Mouse (Mus musculus) gastrocnemius, adult 18-20 months (tissue): ENCODE measurements around the gene Dnase1l1. TPM values are rescaled to one million over a fixed set of nuclear protein-coding genes. Genes with fewer than 3 reads are reported as not detected.

Experiments
- microRNA-seq: library from miRNA; unstranded; fragments of <30 nt; microRNA quantifications from one replicate; pipeline ENCODE4 v1.2.0, GENCODE M21; 2021
- total RNA-seq, 2 experiments: library from RNA; stranded (reverse); gene quantifications; 2 replicates each; pipeline ENCODE4 v1.2.3; 2021

The Dnase1l1 gene
- total RNA-seq, 2 experiments from 2014 or later: 114 to 124 TPM

Small RNAs within 50 kb of the gene (microRNA-seq; reads per million reads assigned to microRNA genes)
- 2.7 reads per million for gene Mir7091
- 1.0 reads per million for gene Mir7092

Other genes starting within 250 kb of the Dnase1l1 start
- gene Opn1mw, start 154.9 kb downstream of the Dnase1l1 start, total RNA-seq: not detected
- 10 to 100 TPM; 27.7 to 29.2 TPM for gene Mecp2, start 147.0 kb downstream of the Dnase1l1 start, total RNA-seq
- not detected for gene Tex28, start 114.5 kb downstream of the Dnase1l1 start, total RNA-seq
- gene Tktl1, start 105.1 kb downstream of the Dnase1l1 start, total RNA-seq: not detected
- gene Flna, start 32.5 kb downstream of the Dnase1l1 start, total RNA-seq: 10 to 100 TPM; 30.5 to 50.1 TPM
- 10 to 100 TPM; 25.0 to 32.4 TPM for gene Emd, start 27.6 kb downstream of the Dnase1l1 start, total RNA-seq
- gene Rpl10, start 11.5 kb downstream of the Dnase1l1 start, total RNA-seq: 100 to 1,000 TPM; 172 to 189 TPM
- gene Taz, start 425 bp downstream of the Dnase1l1 start, total RNA-seq: 10 to 100 TPM; 40.2 to 47.4 TPM
- 10 to 100 TPM; 92.1 to 95.3 TPM for gene Atp6ap1, start 14.8 kb upstream of the Dnase1l1 start, total RNA-seq
- gene Gdi1, start 22.7 kb upstream of the Dnase1l1 start, total RNA-seq: 10 to 100 TPM; 27.9 to 35.9 TPM
- gene Fam50a, start 30.7 kb upstream of the Dnase1l1 start, total RNA-seq: 10 to 100 TPM; 21.1 to 27.3 TPM
- gene Plxna3, start 46.7 kb upstream of the Dnase1l1 start, total RNA-seq: under 1 TPM; 0.37 to 0.52 TPM
- gene Lage3, start 71.3 kb upstream of the Dnase1l1 start, total RNA-seq: 10 to 100 TPM; 39.8 to 40.6 TPM
- gene Ubl4a, start 90.9 kb upstream of the Dnase1l1 start, total RNA-seq: 10 to 100 TPM; 55.7 to 58.4 TPM
- 1 to 10 TPM; 1.9 to 3.8 TPM for gene Slc10a3, start 91.0 kb upstream of the Dnase1l1 start, total RNA-seq
- gene Fam3a, start 110.9 kb upstream of the Dnase1l1 start, total RNA-seq: 10 to 100 TPM; 13.4 to 16.7 TPM
- gene Ikbkg, start 111.0 kb upstream of the Dnase1l1 start, total RNA-seq: 10 to 100 TPM; 19.6 to 23.1 TPM
- gene G6pdx, start 146.9 kb upstream of the Dnase1l1 start, total RNA-seq: 1 to 10 TPM; 2.6 to 3.8 TPM
- gene Gm6880, start 199.1 kb upstream of the Dnase1l1 start, total RNA-seq: not detected